In genomic region chr5:36916581-36916980, GRCm38 (mm10) we compare ENCODE assay signal across 24 mouse cellular contexts. TPM values are rescaled to one million over a fixed set of nuclear protein-coding genes. Genes with fewer than 3 reads are reported as not detected.
DNase-seq lines count a peak whose midpoint lies in the region; ATAC-seq and TF ChIP-seq lines count a peak whose summit lies in the region.
"Had no signal": no experiment of that assay in that cellular context is flagged by ENCODE, and none has a peak within 500 bp of the region (broad histone marks: within the 10 kb centered on the region; RNA-seq: fewer than 3 reads in every experiment).

No protein-coding gene starts in this region.

- H3K4me3 ChIP-seq in hindbrain, postnatal 0 days (ENCODE audit: low read length), result no peak overlapping the region
- H3K4me3 ChIP-seq in hindbrain, embryonic 13.5 days, result no peak overlapping the region
- H3K4me3 ChIP-seq in forebrain, embryonic 16.5 days (replicated peaks; ENCODE audit: low read length), result no peak overlapping the region
- no peak overlapping the region for H3K4me3 ChIP-seq in intestine, postnatal 0 days (ENCODE audit: low read depth, low read length)
- H3K4me3 ChIP-seq: embryonic facial prominence, embryonic 13.5 days; erythroblast, embryonic 14.5 days; forebrain, embryonic 12.5 days; heart, embryonic 15.5 days; hindbrain, embryonic 15.5 days; limb, embryonic 13.5 days; liver, embryonic 12.5 days; midbrain, embryonic 12.5 days; neural tube, embryonic 12.5 days had no signal

- no peaks in the 10 kb centered on the region for H3K27me3 ChIP-seq in hindbrain, postnatal 0 days (ENCODE audit: insufficient read depth, low read length)
- H3K27me3 ChIP-seq in hindbrain, embryonic 13.5 days, result 0 out of 2 replicates have a peak, but pooled peaks cover 4% of the 10 kb centered on the region
- H3K27me3 ChIP-seq in forebrain, embryonic 16.5 days (replicated peaks; ENCODE audit: control insufficient read depth, insufficient read depth, low read length), result no peaks in the 10 kb centered on the region
- no peaks in the 10 kb centered on the region for H3K27me3 ChIP-seq in intestine, postnatal 0 days (replicated peaks; ENCODE audit: control insufficient read depth, insufficient read depth, low read length)
- H3K27me3 ChIP-seq: hindbrain, embryonic 15.5 days; neural tube, embryonic 12.5 days had no signal

- WGBS in hindbrain, postnatal 0 days, result 70% methylated on average over 4 of the region's 4 CpGs
- 79% methylated on average over 4 of the region's 4 CpGs for WGBS in hindbrain, embryonic 13.5 days
- WGBS in forebrain, embryonic 16.5 days, result 89% methylated on average over 4 of the region's 4 CpGs
- 76% methylated on average over 4 of the region's 4 CpGs for WGBS in intestine, postnatal 0 days

- H3K4me1 ChIP-seq in hindbrain, postnatal 0 days (ENCODE audit: insufficient read depth, low read length), result peaks cover 16% of the 10 kb centered on the region
- H3K4me1 ChIP-seq in hindbrain, embryonic 13.5 days (replicated peaks), result peaks cover 27% of the 10 kb centered on the region
- H3K4me1 ChIP-seq in forebrain, embryonic 16.5 days (replicated peaks; ENCODE audit: control insufficient read depth, insufficient read depth, low read length), result no peaks in the 10 kb centered on the region
- H3K4me1 ChIP-seq in intestine, postnatal 0 days (replicated peaks; ENCODE audit: control insufficient read depth, insufficient read depth, low read length), result no peaks in the 10 kb centered on the region
- H3K4me1 ChIP-seq: heart, embryonic 15.5 days; liver, embryonic 12.5 days had no signal

- H3K9me3 ChIP-seq in hindbrain, postnatal 0 days (ENCODE audit: low read length), result no peaks in the 10 kb centered on the region
- H3K9me3 ChIP-seq in hindbrain, embryonic 13.5 days, result no peaks in the 10 kb centered on the region
- H3K9me3 ChIP-seq in forebrain, embryonic 16.5 days (ENCODE audit: control insufficient read depth, low read length), result no peaks in the 10 kb centered on the region
- H3K9me3 ChIP-seq in intestine, postnatal 0 days (ENCODE audit: control insufficient read depth), result no peaks in the 10 kb centered on the region
- H3K9me3 ChIP-seq: embryonic facial prominence, embryonic 13.5 days; forebrain, embryonic 12.5 days; heart, embryonic 15.5 days; hindbrain, embryonic 15.5 days; limb, embryonic 13.5 days; liver, embryonic 12.5 days; midbrain, embryonic 12.5 days; neural tube, embryonic 12.5 days had no signal

- no peak overlapping the region for H3K9ac ChIP-seq in hindbrain, postnatal 0 days (replicated peaks; ENCODE audit: low read length)
- H3K9ac ChIP-seq in hindbrain, embryonic 13.5 days, result no peak overlapping the region
- H3K9ac ChIP-seq in forebrain, embryonic 16.5 days (replicated peaks; ENCODE audit: low read depth, low read length), result no peak overlapping the region
- H3K9ac ChIP-seq in intestine, postnatal 0 days (ENCODE audit: low read depth, low read length), result no peak overlapping the region
- H3K9ac ChIP-seq: embryonic facial prominence, embryonic 13.5 days; forebrain, embryonic 12.5 days; heart, embryonic 15.5 days; hindbrain, embryonic 15.5 days; limb, embryonic 13.5 days; liver, embryonic 12.5 days; midbrain, embryonic 12.5 days; neural tube, embryonic 12.5 days had no signal

- ATAC-seq in hindbrain, postnatal 0 days, result peak; percentile 40
- ATAC-seq in hindbrain, embryonic 13.5 days (ENCODE audit: low FRiP score), result no peak
- no peak for ATAC-seq in forebrain, embryonic 16.5 days
- no peak for ATAC-seq in intestine, postnatal 0 days
- ATAC-seq: intestine, embryonic 16.5 days; liver, embryonic 12.5 days had no signal

- DNase-seq in cerebellum, adult 18-20 months, result peak; percentile 57 to 61
- DNase-seq in cerebellum, adult 8-10 months, result no peak
- DNase-seq in hindbrain, postnatal 0 days (ENCODE audit: low spot score), result peak; percentile 64
- peak; percentile 34 for DNase-seq in retina, postnatal 1 day
- DNase-seq in retina, embryonic 14.5 days (ENCODE audit: low spot score), result no peak
- DNase-seq: adrenal gland, postnatal 14 days; heart, postnatal 36 days; kidney, postnatal 36 days; lung, adult 18-20 months; lung, postnatal 10 days had no signal

- H3K4me2 ChIP-seq in hindbrain, postnatal 0 days (ENCODE audit: low read depth, low read length), result no peak overlapping the region
- no peak overlapping the region for H3K4me2 ChIP-seq in hindbrain, embryonic 13.5 days
- no peak overlapping the region for H3K4me2 ChIP-seq in forebrain, embryonic 16.5 days (ENCODE audit: low read length)
- H3K4me2 ChIP-seq in intestine, postnatal 0 days (replicated peaks; ENCODE audit: low read depth), result no peak overlapping the region
- H3K4me2 ChIP-seq: embryonic facial prominence, embryonic 13.5 days; forebrain, embryonic 12.5 days; heart, embryonic 15.5 days; hindbrain, embryonic 15.5 days; limb, embryonic 13.5 days; liver, embryonic 12.5 days; midbrain, embryonic 12.5 days; neural tube, embryonic 12.5 days had no signal

- no peaks in the 10 kb centered on the region for H3K36me3 ChIP-seq in hindbrain, postnatal 0 days (ENCODE audit: insufficient read depth, low read length)
- H3K36me3 ChIP-seq in hindbrain, embryonic 13.5 days, result no peaks in the 10 kb centered on the region
- no peaks in the 10 kb centered on the region for H3K36me3 ChIP-seq in forebrain, embryonic 16.5 days (ENCODE audit: control insufficient read depth, insufficient read depth)
- H3K36me3 ChIP-seq in intestine, postnatal 0 days (ENCODE audit: control insufficient read depth, insufficient read depth), result no peaks in the 10 kb centered on the region
- H3K36me3 ChIP-seq: embryonic facial prominence, embryonic 13.5 days; forebrain, embryonic 12.5 days; heart, embryonic 15.5 days; hindbrain, embryonic 15.5 days; limb, embryonic 13.5 days; liver, embryonic 12.5 days; midbrain, embryonic 12.5 days; neural tube, embryonic 12.5 days had no signal

- peak overlapping the region; percentile 67 for H3K27ac ChIP-seq in hindbrain, postnatal 0 days
- H3K27ac ChIP-seq in hindbrain, embryonic 13.5 days, result no peak overlapping the region
- H3K27ac ChIP-seq in forebrain, embryonic 16.5 days (ENCODE audit: low read length), result no peak overlapping the region
- no peak overlapping the region for H3K27ac ChIP-seq in intestine, postnatal 0 days (ENCODE audit: low read depth, low read length)
- H3K27ac ChIP-seq: embryonic facial prominence, embryonic 13.5 days; forebrain, embryonic 12.5 days; heart, embryonic 15.5 days; hindbrain, embryonic 15.5 days; limb, embryonic 13.5 days; liver, embryonic 12.5 days; midbrain, embryonic 12.5 days; neural tube, embryonic 12.5 days had no signal

- no peak for TF ChIP-seq CTCF in hindbrain, postnatal 0 days (IDR thresholded peaks at IDR 0.05; ENCODE audit: low read depth)
- no peak for TF ChIP-seq CTCF in intestine, postnatal 0 days (IDR thresholded peaks at IDR 0.05; ENCODE audit: low read depth)

RNA-seq across cellular contexts. Expression of gene Ppp2r2c, which starts 48.3 kb away (rescaled TPM):
- total RNA-seq in hindbrain, postnatal 0 days (2014; rRNA removed), result 255 and 263 TPM in 2 replicates
- 103 and 105 TPM in 2 replicates for polyA plus RNA-seq in hindbrain, postnatal 0 days (2015; fragmentation: Nextera tagmentation; extraction: Ambion mirVana)
- polyA plus RNA-seq in hindbrain, embryonic 13.5 days (2015; fragmentation: Nextera tagmentation; extraction: Ambion mirVana), result 24.6 and 26.7 TPM in 2 replicates
- 34.2 and 38.3 TPM in 2 replicates for polyA plus RNA-seq in forebrain, embryonic 16.5 days (2015; fragmentation: Nextera tagmentation; extraction: Ambion mirVana)
- 0.95 and 1.0 TPM in 2 replicates for polyA plus RNA-seq in intestine, postnatal 0 days (2015; fragmentation: Nextera tagmentation; extraction: Ambion mirVana)
- polyA plus RNA-seq: erythroblast, embryonic 14.5 days; kidney, embryonic 14.5 days had no signal

Comparison
In these comparisons a context has a peak if more than half of its experiments do, and no peak if none do; other contexts are left out.
1. DNase-seq: peak in cerebellum, adult 18-20 months (2 of 2), hindbrain, postnatal 0 days (single experiment) and retina, postnatal 1 day (single experiment); none in cerebellum, adult 8-10 months (single experiment) and retina, embryonic 14.5 days (single experiment).
2. RNA of gene Ppp2r2c, which starts 48.3 kb away (polyA plus RNA-seq): 103 to 105 TPM in hindbrain, postnatal 0 days, 34.2 to 38.3 TPM in forebrain, embryonic 16.5 days and 24.6 to 26.7 TPM in hindbrain, embryonic 13.5 days; 0.95 to 1.0 TPM in intestine, postnatal 0 days; every median in the first group is over 10 times any median in the second.